Mouse (Mus musculus): ENCODE measurements at regions not wholly inside any gene's neighbourhood (a gene's known extent, or its start where the extent isn't known, plus 50 kb on each side); places are given as distances from the start of the nearest gene placed in this dataset.
"Not testable (repeated sequence)": the region's sequence is repeated elsewhere in the genome, so short reads cannot be mapped to it uniquely, and the experiment has no call there.

- no peak for ATAC-seq
- CTCF ChIA-PET = no interaction called here
- TF ChIP-seq CTCF (IDR thresholded peaks at IDR 0.05) = no peak
- in situ Hi-C loops (cut with MboI; ENCODE audit: low pct_unique_long_range_greater_than_20kb) = no loop called here
- POLR2A ChIA-PET = no interaction called here
- DNase-seq (ENCODE audit: low read depth, low spot score) = no peak
- H3K27me3 ChIP-seq = no peaks in the 10 kb centered on the region
These were observed 277.8 kb upstream of the Ngly1 start for GRCm38 (mm10) chr14:15971306-15971705.

GRCm38 (mm10) chr14:15977366-15977765, 271.7 kb upstream of the Ngly1 start:
- no peak for DNase-seq (ENCODE audit: low read depth, low spot score)
- ATAC-seq = no peak
- TF ChIP-seq CTCF (IDR thresholded peaks at IDR 0.05) = no peak
- ChIA-PET CTCF (no interaction called here), POLR2A (no interaction called here)
- H3K27me3 ChIP-seq = no peaks in the 10 kb centered on the region
- in situ Hi-C loops (cut with MboI; ENCODE audit: low pct_unique_long_range_greater_than_20kb) = no loop called here

- no peaks in the 10 kb centered on the region for H3K27me3 ChIP-seq
- no peak for DNase-seq (ENCODE audit: low read depth, low spot score)
- no peak for TF ChIP-seq CTCF (IDR thresholded peaks at IDR 0.05)
- no peak for ATAC-seq
- in situ Hi-C loops (cut with MboI; ENCODE audit: low pct_unique_long_range_greater_than_20kb) = no loop called here
- ChIA-PET CTCF (no interaction called here), POLR2A (no interaction called here)
These were observed 270.8 kb upstream of the Ngly1 start for GRCm38 (mm10) chr14:15978329-15978728.

GRCm38 (mm10) chr14:16005409-16005808, 243.7 kb upstream of the Ngly1 start:
- ATAC-seq (no peak), DNase-seq (ENCODE audit: low read depth, low spot score) (no peak)
- POLR2A ChIA-PET = no interaction called here
- H3K27me3 ChIP-seq = no peaks in the 10 kb centered on the region
- CTCF ChIA-PET = no interaction called here
- in situ Hi-C loops (cut with MboI; ENCODE audit: low pct_unique_long_range_greater_than_20kb) = no loop called here
- no peak for TF ChIP-seq CTCF (IDR thresholded peaks at IDR 0.05)

- POLR2A ChIA-PET = no interaction called here
- in situ Hi-C loops (cut with MboI; ENCODE audit: low pct_unique_long_range_greater_than_20kb) = no loop called here
- DNase-seq (ENCODE audit: low read depth, low spot score) (no peak), ATAC-seq (no peak)
- no peak for TF ChIP-seq CTCF (IDR thresholded peaks at IDR 0.05)
- CTCF ChIA-PET = interaction anchor here (1.2 kb wide), 1 partner anchor 24 kb away, joined by 3 read pairs; no protein-coding TSS in a partner anchor
- no peaks in the 10 kb centered on the region for H3K27me3 ChIP-seq
These were observed 242.1 kb upstream of the Ngly1 start for GRCm38 (mm10) chr14:16006968-16007367.

GRCm38 (mm10) chr14:16009778-16010177, 239.3 kb upstream of the Ngly1 start:
- TF ChIP-seq CTCF (IDR thresholded peaks at IDR 0.05) = no peak
- ChIA-PET CTCF (no interaction called here), POLR2A (no interaction called here)
- H3K27me3 ChIP-seq = no peaks in the 10 kb centered on the region
- DNase-seq (ENCODE audit: low read depth, low spot score) (no peak), ATAC-seq (no peak)
- in situ Hi-C loops (cut with MboI; ENCODE audit: low pct_unique_long_range_greater_than_20kb) = no loop called here

- POLR2A ChIA-PET = no interaction called here
- DNase-seq (ENCODE audit: low read depth, low spot score) = no peak
- in situ Hi-C loops (cut with MboI; ENCODE audit: low pct_unique_long_range_greater_than_20kb) = no loop called here
- CTCF ChIA-PET = no interaction called here
- no peaks in the 10 kb centered on the region for H3K27me3 ChIP-seq
- TF ChIP-seq CTCF (IDR thresholded peaks at IDR 0.05) = no peak
- no peak for ATAC-seq
These were observed 225.2 kb upstream of the Ngly1 start for GRCm38 (mm10) chr14:16023853-16024252.

GRCm38 (mm10) chr14:16037771-16038170, 211.3 kb upstream of the Ngly1 start:
- no peak for ATAC-seq
- DNase-seq (ENCODE audit: low read depth, low spot score) = no peak
- H3K27me3 ChIP-seq = no peaks in the 10 kb centered on the region
- ChIA-PET CTCF (no interaction called here), POLR2A (no interaction called here)
- TF ChIP-seq CTCF (IDR thresholded peaks at IDR 0.05) = no peak
- in situ Hi-C loops (cut with MboI; ENCODE audit: low pct_unique_long_range_greater_than_20kb) = no loop called here

GRCm38 (mm10) chr14:16038336-16038735, 210.7 kb upstream of the Ngly1 start:
- no peaks in the 10 kb centered on the region for H3K27me3 ChIP-seq
- no peak for TF ChIP-seq CTCF (IDR thresholded peaks at IDR 0.05)
- ChIA-PET POLR2A (no interaction called here), CTCF (no interaction called here)
- DNase-seq (ENCODE audit: low read depth, low spot score) (no peak), ATAC-seq (no peak)
- in situ Hi-C loops (cut with MboI; ENCODE audit: low pct_unique_long_range_greater_than_20kb) = no loop called here

- TF ChIP-seq CTCF (IDR thresholded peaks at IDR 0.05) = no peak
- ChIA-PET CTCF (no interaction called here), POLR2A (no interaction called here)
- in situ Hi-C loops (cut with MboI; ENCODE audit: low pct_unique_long_range_greater_than_20kb) = no loop called here
- DNase-seq (ENCODE audit: low read depth, low spot score) = no peak
- no peaks in the 10 kb centered on the region for H3K27me3 ChIP-seq
- no peak for ATAC-seq
These were observed 204.6 kb upstream of the Ngly1 start for GRCm38 (mm10) chr14:16044466-16044865.

- CTCF ChIA-PET; DNase-seq (ENCODE audit: low read depth, low spot score); POLR2A ChIA-PET; H3K27me3 ChIP-seq; ATAC-seq; in situ Hi-C loops (cut with MboI; ENCODE audit: low pct_unique_long_range_greater_than_20kb): not testable (repeated sequence)
These were observed 176.5 kb upstream of the Ngly1 start for GRCm38 (mm10) chr14:16072534-16072933.

GRCm38 (mm10) chr14:16074089-16074488, 175.0 kb upstream of the Ngly1 start:
- no peak for TF ChIP-seq CTCF (IDR thresholded peaks at IDR 0.05)
- DNase-seq (ENCODE audit: low read depth, low spot score) = no peak
- ChIA-PET CTCF (no interaction called here), POLR2A (no interaction called here)
- no peak for ATAC-seq
- no peaks in the 10 kb centered on the region for H3K27me3 ChIP-seq
- in situ Hi-C loops (cut with MboI; ENCODE audit: low pct_unique_long_range_greater_than_20kb) = no loop called here

GRCm38 (mm10) chr14:16079096-16079495, 170.0 kb upstream of the Ngly1 start:
- POLR2A ChIA-PET = no interaction called here
- no peaks in the 10 kb centered on the region for H3K27me3 ChIP-seq
- CTCF ChIA-PET = no interaction called here
- in situ Hi-C loops (cut with MboI; ENCODE audit: low pct_unique_long_range_greater_than_20kb) = no loop called here
- DNase-seq (ENCODE audit: low read depth, low spot score) (no peak), ATAC-seq (no peak)
- no peak for TF ChIP-seq CTCF (IDR thresholded peaks at IDR 0.05)

GRCm38 (mm10) chr14:16087231-16087630, 161.8 kb upstream of the Ngly1 start:
- in situ Hi-C loops (cut with MboI; ENCODE audit: low pct_unique_long_range_greater_than_20kb); DNase-seq (ENCODE audit: low read depth, low spot score); H3K27me3 ChIP-seq; CTCF ChIA-PET; POLR2A ChIA-PET; ATAC-seq: not testable (repeated sequence)
